ENCODE assay signal across 8 mouse cellular contexts in the genomic region with DNA sequence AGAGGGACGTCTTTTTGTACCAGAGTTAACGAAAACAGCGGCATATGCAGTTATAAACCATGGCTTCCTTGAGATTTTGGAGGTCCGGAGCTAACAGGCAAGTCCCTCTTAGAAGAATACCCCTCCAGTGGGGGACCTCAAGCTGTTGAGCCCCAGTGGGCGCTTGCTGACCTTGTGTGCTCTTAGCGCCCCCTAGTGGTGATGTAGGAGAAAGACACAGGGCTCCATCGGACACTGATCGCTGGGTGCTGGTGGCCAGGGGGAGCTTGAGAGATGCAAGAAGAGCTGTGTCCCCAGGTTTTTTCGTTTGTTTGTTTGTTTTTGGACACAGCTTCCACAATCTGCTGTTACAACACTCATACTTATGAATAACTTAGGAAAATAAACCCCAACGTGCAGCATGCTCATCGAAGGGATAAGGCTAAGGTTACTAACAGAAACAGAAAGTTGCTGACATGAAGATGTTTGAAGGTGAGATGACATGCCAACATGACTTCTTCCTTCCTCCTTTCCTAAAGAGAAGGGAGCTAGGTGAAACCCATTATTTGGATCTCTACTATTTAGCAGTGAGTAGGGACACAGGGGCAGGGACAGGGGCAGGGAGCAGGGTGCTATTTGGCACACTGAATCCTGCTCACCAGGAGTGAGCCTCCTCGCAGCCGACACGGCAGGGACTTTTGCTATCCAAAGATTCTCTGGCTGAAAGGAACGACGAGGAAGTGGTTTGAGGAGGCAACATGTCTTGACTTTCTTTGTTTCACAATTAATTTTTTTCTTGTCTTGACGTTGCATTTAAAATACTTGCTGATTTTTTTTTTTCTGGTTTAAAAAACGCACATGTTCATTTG. TPM values are rescaled to one million over a fixed set of nuclear protein-coding genes. Genes with fewer than 3 reads are reported as not detected.
A peak's percentile ranks its signal among the peaks of the same experiment; 100 is the strongest.
DNase-seq lines count a peak whose midpoint lies in the region; ATAC-seq lines count a peak whose summit lies in the region.

No protein-coding gene starts in this region.

- H3K4me3 ChIP-seq in hindbrain, embryonic 11.5 days (ENCODE audit: low read depth, low read length), result no peak overlapping the region

- H3K4me2 ChIP-seq in hindbrain, embryonic 11.5 days (replicated peaks; ENCODE audit: low read depth, low read length), result no peak overlapping the region; the same call in 1 of the 2 replicates

- DNase-seq in MN1 (ENCODE audit: low spot score), result peak; percentile 85
- DNase-seq in cerebellum, adult 9-10 months, result peak; percentile 73
- peak; percentile 20 to 85 for DNase-seq in frontal cortex, adult 2 months (ENCODE audit: extremely low spot score in 1 of 2, low spot score in 1 of 2)
- DNase-seq in hindbrain, embryonic 11.5 days (ENCODE audit: low spot score), result peak; percentile 87
- DNase-seq in layer of hippocampus, postnatal 10 days (ENCODE audit: low spot score in 2 of 2), result peak; percentile 73 to 83
- DNase-seq in lung, postnatal 10 days, result peak; percentile 82
- DNase-seq in retina, adult 2 months (ENCODE audit: low read depth, low spot score), result peak; percentile 54
- DNase-seq in thymus, postnatal 25 days, result peak; percentile 80

- peak; percentile 63; the same call in 1 of the 2 replicates for ATAC-seq in hindbrain, embryonic 11.5 days (ENCODE audit: low FRiP score)

- no peaks in the 10 kb centered on the region for H3K27me3 ChIP-seq in hindbrain, embryonic 11.5 days (ENCODE audit: control insufficient read depth, insufficient read depth, low read length)

- H3K9ac ChIP-seq in hindbrain, embryonic 11.5 days (ENCODE audit: low read depth, low read length), result no peak overlapping the region

- 33% methylated on average over 18 of the region's 18 CpGs for WGBS in hindbrain, embryonic 11.5 days

- no peaks in the 10 kb centered on the region for H3K4me1 ChIP-seq in hindbrain, embryonic 11.5 days (replicated peaks; ENCODE audit: control insufficient read depth, insufficient read depth, low read length)

- H3K9me3 ChIP-seq in hindbrain, embryonic 11.5 days (ENCODE audit: control insufficient read depth, low read length), result no peaks in the 10 kb centered on the region

- no peak overlapping the region for H3K27ac ChIP-seq in hindbrain, embryonic 11.5 days (ENCODE audit: low read depth, low read length)

- no peaks in the 10 kb centered on the region for H3K36me3 ChIP-seq in hindbrain, embryonic 11.5 days (ENCODE audit: control insufficient read depth, insufficient read depth, low read length)

RNA-seq across cellular contexts. Expression of a gene that starts 29.2 kb away (rescaled TPM):
- polyA plus RNA-seq in frontal cortex, adult 2 months (2012; rRNA removed), result 0.38 and 1.0 TPM in 2 replicates
- 0.21 and 0.36 TPM in 2 replicates for polyA plus RNA-seq in hindbrain, embryonic 11.5 days (2014; fragmentation: Nextera tagmentation; extraction: Ambion mirVana)
- under 1 TPM; 0.27 to 0.89 TPM for total RNA-seq in layer of hippocampus, postnatal 10 days (2021)

RNA-seq across cellular contexts. Expression of a gene that starts 38.8 kb away (rescaled TPM):
- 0.80 and 1.3 TPM in 2 replicates for polyA plus RNA-seq in frontal cortex, adult 2 months (2012; rRNA removed)
- polyA plus RNA-seq in hindbrain, embryonic 11.5 days (2014; fragmentation: Nextera tagmentation; extraction: Ambion mirVana), result not detected in 2 replicates
- 1 to 10 TPM in 1 of 2 experiments, under 1 TPM in 1; 0.60 to 1.7 TPM for total RNA-seq in layer of hippocampus, postnatal 10 days (2021)
